Mouse (Mus musculus) E14TG2a.4 (cell line): ENCODE results near the gene Sbf2.

Source experiments
- CTCF ChIP-seq: conservative IDR thresholded peaks from 2 replicates; pipeline ENCODE4 v1.5.1; 2014; ENCODE audit warnings: low read length
- NANOG ChIP-seq: IDR thresholded peaks from 2 replicates; pipeline ENCODE4 v1.6.1; 2014; ENCODE audit warnings: borderline replicate concordance, low read length, mixed read lengths

- TF ChIP-seq CTCF, result no peak
- no peak for TF ChIP-seq NANOG
These were observed 331.0 kb downstream of the Sbf2 start for GRCm38 (mm10) chr7:110283484-110284275.
